Mouse (Mus musculus) spleen, postnatal 4 days (tissue): Measurements from ENCODE around the gene Lrrc8e.

Source experiments
- DNase-seq, 2 experiments: peaks; one replicate each; pipeline ENCODE4 v3.0.0; 2022; ENCODE audit warnings: low spot score in 2 of 2

Gene Lrrc8e

DNA sequence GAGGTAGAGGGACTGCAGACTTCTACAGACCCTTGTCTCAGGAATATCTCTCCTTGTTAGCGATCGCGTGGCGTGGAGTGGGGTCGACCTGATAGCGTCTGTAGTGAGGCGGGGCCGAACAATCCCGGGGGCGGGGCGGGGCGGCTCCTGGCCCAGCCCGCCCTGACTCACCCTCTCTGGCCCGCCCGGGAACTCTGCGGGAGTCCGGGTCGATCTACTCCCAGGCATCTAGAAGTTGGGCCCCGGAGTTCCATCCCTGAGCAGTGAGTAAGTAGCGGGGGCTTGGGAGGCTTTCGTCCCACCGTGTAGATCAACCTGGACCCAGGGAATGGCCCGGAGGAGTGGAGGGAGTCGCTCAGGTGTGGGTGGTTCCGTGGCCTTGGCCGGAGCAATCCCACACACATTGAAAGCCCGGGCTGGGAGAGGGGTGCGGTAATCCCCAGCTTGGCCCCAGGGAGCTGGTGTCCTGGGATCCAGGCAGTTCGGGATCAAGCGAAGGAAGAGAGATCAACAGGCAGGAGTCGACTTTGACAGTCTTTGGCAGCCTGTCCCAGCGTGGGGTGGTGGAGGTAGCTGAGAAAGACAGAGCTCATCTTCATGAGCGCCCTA is at the start of gene Lrrc8e:
Gene Lrrc8e (plus strand): TSS at position 89 of the 609 bp plus-strand sequence.
- no peak for DNase-seq

DNA sequence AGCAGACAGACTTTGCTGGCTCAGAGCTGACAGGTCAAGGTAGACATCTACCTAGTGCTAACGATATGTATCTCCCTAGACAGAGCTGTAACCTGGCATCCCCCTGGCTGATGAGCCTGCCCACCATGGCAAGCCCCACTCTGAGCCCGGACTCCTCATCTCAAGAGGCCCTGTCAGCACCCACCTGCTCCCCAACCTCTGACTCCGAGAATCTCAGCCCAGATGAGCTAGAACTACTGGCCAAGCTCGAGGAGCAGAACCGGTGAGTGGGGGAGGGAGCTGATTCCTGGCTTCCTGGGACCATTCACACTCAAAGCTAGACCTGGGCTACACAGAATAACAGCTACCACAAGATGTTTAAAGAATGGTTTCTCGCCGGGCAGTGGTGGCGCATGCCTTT is 43.2 kb upstream of the Lrrc8e start:
- DNase-seq: peak in 1 of 2 experiments; percentile 56

DNA sequence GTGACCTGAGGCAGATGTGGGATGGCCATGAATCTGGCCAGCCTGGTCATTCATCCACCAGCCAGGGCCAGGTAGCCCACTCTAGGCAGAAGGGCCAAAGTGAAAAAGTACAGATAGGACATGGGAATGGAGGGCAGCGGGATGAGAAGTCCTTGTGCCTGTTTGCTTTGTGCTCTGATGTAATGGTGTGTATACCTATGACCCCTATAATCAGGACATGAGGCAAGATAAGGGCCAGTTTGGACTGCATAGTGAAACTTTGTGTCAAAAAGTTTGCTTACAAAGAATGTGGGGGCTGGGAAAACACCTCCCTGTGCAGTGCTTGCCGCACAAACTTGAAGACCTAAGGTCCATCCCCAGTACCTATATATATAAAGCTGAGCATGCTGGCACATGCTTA is 40.5 kb upstream of the Lrrc8e start:
- no peak for DNase-seq

DNA sequence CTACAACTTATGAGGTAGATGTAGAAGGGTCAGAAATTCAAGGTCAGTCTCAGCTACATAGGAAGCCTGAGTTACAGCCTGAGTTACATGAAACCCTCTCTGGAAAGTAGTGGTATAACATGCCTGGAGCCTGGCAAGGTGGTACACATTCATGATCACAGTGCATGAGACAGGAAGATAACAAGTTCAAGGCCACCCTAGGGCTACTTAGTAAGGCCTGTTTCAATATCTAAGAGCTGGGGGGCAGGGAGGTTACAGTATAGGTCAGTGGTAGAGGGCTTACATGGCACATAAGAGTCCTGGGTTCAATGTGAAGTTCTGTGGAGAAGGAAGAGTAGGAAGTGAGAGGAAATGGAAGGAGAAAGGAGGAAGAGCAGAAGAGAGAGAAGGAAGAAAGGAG is 38.0 kb upstream of the Lrrc8e start:
- peak in 1 of 2 experiments; percentile 50 for DNase-seq

DNA sequence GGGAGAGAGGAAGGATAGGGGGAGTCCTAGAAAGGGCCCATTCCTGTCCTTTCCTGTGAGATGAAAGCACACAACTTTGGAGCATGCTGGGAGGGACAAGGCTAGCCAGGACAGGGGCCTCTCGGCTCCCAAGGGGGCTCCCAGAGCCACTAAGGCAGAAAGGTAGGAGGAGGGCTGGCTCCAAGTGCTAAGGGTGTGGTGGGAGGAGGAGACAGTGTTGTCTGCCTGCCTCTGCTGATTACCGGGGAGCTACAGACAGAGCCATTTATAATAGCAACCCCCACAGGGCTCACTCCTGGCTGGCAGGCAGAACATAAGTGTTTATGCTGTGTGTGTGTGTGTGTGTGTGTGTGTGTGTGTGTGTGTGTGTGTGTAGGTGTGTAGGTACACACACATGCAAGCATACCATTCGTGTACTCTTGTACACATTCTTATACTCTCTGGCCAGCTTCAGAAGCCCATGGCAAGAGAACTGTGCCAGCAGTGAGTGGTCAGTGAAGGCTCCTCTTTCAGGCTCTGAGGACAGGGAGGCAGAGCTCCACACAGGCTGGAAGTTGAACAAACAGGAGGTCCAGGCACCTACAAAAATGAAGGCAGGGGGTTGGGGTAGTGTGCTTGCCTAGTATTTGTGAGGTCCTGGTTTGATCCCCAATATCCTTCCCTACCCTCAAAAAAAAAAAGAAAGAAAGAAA is 37.5 kb upstream of the Lrrc8e start:
- peak; percentile 43 to 66 for DNase-seq

DNA sequence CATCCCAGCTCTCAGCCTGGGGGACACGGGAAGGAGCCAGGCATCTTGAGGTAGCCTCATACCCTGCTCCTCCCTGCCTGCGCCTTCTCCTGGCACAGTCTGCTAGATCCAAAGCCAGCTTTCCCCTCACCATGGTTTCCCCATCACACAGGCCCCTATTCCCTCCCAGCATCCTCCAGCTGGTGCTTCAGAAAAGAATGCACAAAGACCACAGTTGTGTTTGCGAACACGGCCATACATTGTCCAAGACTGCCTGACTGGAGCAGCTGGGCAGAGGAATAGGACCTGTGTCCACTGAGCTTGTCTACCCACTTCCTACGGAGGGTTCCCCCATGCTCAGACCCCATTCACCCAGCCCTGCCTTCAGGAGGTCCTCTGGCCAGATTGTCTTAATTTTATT is 34.3 kb upstream of the Lrrc8e start:
- peak in 1 of 2 experiments; percentile 58 for DNase-seq

DNA sequence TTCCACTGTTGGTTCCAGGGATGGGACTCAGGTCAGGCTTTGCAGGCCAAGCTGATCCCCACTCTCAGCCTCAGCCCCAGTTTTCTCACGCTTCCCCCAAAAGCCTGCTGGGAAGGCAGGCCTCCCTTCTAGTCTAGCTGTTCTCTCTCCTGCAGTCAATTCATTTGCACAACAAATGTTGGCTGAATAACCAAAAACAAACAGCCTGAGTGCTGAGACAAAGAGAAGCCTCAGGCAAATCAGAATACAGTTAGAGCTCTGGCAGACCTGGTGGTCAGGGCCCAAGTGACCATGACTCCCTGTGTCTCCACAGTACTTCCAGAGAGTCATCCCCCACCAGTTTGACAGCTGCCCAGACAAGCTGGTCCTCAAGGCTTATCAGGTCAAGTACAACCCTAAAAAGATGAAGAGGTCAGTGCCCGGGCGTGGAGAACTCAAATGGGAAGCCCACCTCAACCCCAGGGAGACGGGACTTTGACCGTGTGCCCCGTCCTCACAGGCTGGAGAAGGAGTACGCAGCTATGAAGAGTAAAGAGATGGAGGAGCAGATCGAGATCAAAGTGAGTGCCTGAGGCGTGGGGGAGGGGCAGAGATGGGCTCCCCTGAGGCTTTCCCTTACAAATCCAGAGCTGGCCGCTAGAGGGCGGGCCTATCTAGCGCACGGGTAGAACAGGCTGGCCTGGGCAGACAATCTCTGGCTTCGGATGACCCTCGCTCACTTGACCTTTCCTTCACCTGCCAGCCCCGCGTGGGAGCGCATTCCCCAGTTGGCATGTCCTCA is 33.6 kb upstream of the Lrrc8e start:
- peak; percentile 80 to 94 for DNase-seq

DNA sequence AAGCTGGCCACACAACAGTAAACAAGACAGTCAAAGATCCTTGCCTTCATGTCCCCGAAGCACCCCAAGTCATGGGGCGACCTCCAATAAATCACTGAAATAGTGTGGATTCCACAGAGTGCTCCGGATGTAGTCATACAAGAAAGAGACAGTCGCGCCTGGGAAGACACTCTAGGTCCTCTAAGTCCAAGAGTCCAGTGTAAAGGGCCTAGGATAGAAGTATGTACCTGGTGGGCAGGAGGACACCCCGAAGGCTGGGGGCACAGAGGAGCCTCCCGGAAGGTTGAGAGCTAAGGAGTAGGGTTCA is 33.1 kb upstream of the Lrrc8e start:
- no peak for DNase-seq

DNA sequence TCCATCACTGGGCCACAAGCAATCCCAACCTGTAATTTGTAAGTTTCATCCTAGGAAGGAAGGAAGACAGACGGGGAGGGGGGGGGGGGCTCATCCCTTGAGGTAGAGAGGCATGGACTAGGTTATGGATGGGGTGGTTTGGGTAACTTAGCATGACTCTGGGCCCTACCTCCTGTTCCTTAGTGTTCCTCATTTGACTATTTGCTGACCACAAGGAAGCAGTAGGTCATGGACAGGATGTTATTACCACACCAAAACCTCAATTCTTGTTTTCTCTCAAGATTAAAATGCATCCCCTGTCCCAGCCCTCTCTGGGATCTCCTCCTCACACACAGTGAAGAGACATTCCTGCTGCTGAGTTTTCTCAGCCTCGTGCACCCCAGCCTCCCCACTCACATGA is 25.3 kb upstream of the Lrrc8e start:
- DNase-seq: no peak

DNA sequence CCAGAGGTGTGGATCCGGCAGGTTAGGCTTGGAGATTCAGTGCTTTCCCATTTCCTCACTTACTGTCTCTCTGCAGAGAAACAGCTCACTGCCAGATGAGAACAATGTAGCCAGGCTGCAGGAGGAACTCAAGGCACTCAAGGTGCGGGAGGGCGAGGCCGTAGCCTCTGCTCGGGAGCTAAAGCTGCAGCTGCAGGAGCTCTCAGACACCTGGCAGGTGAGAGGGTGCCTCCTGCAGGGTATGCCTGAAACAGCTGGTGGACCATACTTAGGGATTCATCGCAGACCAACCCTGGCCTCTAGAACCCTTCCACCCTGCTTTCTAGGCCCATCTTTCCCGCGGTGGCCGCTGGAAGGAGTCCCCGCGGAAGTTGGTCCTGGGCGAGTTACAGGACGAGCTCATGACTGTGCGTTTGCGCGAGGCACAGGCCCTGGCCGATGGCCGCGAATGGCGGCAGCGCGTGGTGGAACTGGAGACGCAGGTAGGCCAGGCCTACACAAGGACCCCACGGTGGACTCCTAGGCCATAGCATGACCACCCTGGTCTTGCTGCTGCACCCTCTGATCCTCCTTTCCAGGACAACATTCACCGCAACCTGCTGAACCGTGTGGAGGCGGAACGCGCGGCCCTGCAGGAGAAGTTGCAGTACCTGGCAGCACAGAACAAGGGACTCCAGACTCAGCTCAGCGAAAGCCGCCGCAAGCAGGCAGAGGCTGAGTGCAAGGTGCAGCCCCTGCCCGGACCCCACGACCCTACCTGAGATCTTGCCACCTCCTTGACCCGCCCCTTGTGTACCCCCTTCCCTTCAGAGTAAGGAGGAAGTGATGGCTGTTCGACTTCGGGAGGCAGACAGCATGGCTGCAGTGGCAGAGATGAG is 21.1 kb upstream of the Lrrc8e start:
- DNase-seq: no peak

DNA sequence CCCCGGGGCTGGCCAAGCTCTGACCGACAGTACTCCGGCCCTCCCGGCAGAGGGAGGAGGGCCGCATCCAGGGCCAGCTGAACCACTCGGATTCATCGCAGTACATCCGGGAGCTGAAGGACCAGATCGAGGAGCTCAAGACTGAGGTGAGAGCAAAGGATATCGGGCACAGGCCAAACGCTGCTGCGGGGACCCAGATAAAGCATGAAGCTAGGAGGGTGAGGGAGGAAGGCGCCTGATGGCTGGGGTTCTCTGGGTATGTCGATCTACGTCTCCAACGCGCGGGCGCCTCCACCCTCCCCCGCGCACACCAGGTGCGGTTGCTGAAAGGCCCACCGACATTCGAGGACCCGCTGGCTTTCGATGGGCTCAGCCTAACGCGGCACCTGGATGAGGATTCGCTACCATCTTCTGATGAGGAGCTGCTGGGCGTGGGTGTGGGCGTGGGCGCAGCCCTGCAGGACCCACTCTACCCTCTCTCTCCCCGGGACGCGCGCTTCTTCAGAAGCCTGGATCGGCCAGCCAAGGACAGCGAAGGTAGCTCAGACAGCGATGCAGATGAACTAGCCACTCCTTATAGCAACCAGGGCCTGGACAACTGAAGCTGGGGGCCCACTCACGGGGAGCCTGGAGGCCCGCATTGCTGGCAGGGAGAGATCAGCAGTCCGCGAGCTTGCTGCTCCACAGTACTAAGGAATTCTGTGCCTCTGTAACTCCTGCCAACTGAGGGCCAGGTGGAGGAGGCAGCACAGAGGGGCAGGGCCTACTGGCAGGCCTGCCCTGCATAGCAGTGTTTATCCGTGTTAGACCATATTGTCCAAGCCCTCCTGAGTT is 20.2 kb upstream of the Lrrc8e start:
- DNase-seq: no peak

DNA sequence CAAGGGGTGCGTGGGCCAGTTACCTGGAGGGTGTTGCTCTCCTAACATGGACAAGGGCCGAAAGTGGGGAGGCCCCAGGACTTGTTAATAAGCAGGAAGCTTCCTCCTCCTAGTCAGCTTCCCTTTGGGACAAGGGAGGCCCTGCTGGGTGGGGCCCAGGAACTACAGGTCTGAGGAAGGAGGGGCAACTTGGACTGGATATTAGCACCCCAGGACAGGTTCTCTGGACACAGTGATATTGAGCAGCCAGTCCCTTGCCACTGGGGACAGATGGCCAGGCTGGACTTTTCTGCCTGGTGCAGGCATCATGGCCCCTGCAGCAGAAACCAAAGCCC is 19.6 kb upstream of the Lrrc8e start:
- no peak for DNase-seq

DNA sequence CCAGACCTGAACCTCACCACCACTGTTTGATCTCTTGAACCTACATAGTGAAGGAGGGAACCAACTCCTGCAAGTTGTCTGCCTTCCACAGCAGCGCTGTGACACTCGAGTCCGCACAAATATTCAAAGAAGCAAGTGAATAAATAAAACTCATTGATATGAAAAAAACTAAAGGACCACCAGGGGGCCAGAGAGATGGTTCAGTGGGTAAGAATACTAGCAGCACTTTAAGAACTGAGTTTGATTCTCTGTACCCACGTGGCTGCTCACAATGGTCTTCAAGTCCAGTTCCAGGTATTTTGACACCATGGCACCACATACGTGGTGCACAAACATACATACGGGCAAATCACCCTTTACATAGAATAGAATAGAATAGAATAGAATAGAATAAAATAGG is 15.5 kb upstream of the Lrrc8e start:
- DNase-seq: no peak

DNA sequence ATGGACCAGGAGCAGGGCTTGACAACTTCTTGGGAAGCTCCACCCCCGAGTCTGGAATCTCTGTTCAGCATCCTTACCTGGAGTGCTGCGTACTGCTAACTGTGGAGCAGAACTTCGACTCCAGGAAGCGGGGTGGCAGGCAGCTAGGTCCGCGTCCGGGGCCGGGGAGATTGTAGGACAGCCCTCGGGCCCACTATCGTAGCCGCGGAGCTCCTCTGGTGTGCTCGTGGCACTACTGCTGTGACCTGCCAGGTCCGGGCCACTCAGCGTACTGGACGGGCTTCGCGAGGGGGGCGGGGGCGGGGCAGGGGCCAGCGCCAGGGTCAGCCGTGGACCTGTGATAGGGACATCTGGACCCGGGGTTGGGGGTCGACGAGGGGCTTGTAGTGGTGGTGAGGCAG is 13.8 kb upstream of the Lrrc8e start:
- DNase-seq: peak in 1 of 2 experiments; percentile 69

DNA sequence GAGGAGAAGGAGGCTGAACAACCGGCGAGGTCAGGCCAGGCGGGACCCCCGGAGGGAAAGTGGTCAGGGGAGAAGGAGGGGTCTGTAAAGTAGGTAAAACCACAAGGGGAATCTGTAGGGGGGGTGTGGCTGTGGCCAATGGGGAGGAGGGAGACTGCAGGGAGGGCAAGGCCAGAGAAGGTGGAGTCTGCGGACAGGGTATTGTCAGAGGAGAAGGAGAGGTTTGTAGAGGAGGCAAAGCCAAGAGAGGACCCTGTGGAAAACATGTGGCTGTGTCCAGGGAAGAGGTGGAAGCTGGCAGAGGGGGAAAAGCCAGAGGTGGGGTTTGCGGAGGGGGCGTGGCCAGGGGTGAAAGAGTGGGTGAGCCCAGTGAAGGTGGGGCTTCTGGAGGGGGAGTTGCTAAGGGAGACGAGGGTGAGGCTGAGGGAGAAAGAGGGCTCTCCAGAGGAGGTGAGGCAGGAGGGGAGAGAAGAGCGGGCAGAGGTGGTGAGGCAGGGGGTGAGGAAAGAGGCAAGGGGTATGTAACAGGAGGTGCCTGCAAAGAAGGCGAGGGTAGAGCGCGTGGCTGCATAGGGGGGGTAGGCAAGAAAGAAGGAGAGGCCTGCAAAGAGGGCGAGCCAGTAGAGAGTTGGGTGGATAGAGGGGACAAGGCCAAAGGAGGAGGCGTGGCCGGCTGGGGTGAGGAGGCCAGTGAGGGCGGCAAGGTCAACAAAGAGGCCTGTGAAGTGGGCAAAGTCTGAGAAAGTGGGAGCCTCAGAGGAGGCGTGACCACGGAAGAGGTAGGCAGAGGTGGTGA is 13.2 kb upstream of the Lrrc8e start:
- DNase-seq: peak in 1 of 2 experiments; percentile 71

DNA sequence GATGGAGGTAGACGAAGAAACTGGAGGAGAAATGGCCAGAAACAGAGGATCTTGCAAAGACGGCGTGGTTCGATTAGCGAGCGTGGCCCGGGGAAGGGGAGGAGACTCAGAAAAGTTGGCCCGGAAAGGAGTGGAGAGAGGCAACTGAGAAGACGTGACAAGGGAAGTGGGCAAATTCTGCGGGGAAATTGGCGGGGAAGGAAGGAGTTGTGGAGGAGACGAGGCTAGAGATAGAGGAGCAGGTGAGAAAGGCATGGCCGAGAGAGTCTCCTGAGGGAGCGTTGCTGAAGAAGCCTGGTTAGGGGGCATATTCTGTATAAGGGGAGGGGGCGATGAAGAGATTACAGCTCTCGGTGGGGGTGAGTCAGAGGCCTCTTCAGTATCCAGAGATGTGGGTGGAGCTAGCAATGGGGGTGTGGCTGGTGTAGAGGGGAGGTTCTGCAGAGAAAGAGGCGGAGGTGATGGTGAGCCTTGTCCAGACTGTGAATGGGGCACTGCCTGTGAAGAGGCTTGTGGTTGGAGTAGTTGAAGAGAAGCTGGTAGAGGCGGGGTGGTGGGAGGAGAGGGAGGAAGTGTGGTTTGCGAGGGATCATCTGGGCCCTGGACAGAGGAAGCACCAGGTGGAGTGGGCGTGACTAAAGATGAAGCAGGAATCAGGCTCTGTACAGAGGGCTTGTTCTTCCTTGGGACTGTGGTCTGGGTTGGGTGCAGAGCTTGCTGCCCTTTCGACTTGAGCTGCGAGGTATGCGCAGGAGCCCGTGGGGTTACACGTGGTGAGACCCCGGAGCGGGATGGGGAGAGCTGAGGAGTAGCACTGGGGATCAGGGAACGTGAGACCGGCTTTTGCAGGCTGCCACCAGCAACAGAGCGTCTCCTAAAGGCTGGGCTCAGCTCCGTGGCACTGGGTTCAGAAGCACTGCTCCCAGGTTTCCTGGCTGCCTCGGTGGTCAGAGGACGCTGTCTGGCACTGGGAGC is 12.3 kb upstream of the Lrrc8e start:
- DNase-seq: peak; percentile 48 to 70

DNA sequence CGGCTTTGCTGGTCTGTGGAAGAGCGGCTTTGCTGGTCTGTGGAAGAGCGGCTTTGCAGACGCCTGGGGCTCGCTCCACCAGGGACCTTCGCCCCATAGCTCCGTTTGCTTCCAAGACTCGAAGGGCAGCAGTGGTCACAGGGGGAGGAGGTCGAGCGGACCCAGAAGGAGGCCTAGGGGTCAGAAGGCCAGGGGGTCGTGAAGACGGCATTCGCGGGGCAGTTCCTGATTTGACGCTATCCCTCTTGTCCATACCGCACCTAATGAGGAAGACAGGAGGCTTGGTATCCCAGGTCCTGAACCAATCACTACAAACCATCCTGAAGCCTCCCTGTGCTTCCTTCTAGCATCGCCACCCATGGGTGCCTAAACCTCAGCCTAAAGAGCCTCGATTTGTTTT is 10.3 kb upstream of the Lrrc8e start:
- no peak for DNase-seq

DNA sequence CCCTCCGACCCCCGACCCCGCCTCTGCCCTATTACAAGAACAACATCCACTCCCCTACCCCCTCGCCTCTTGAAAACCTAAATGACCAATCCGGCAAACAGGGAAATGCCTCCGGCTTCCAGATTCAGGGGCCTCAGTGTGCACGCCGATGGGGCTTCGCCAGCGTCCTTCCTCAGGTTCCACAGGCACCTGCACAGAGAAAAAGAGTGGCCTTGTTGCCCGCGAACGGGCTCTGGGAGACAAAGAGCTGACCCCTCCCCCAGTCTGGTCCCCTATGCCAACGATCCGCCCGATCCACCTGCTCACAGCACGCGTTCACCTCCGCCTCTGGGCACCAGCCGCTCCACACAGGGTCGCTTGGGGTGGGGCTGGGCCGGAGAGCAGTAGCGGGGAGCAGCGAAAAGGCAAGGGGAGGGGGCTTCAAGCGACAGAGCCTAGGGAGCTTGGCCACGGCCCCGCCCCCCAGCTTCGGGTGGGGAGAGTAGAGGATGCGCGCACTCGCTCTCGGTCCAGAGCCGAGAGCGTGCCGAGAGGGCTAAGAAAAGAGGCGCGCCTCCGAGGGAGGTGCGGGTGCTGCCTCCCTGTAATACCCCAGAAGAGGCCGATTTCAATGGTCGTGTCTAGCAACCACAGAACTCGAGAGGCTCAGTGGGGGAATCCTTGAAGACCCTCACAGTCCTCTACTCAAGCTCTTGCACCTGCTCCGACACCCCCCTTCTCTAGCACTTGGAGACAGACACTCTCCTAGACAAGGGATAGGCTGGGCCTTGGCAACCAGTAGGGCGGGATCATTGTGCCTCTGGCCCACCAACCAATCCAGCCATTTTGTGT is 9.6 kb upstream of the Lrrc8e start, which contains the start of gene Prr36:
Gene Prr36 (minus strand): TSS at position 669 of the 831 bp plus-strand sequence.
- no peak for DNase-seq
